Mouse (Mus musculus): ENCODE results near the gene Lpin1. TPM values are rescaled to one million over a fixed set of nuclear protein-coding genes. Genes with fewer than 3 reads are reported as not detected.

The Lpin1 gene
- polyA plus RNA-seq, 1 experiment from 2014 or later = 12.6 TPM

DNA sequence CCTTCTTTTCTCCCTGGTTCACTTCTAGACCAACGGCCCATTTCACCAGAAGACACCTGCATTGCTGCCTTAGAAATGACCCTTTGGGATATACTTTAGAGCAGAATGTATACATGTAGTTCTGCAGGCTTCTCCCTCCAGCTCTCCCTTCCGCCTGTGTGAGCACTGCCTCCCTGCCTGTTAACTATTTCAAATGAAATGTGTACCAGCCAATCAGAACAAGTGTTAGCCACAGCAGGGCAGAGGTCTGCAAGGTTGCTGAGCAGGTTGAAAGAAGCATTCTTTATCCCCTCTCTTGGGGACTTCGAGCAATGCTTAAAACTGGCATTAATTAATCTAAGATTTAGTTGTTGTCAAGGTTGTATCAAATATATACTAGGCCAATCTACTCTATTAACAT, 11.4 kb downstream of the Lpin1 start:
- Histone ChIP-seq H3K9ac (ENCODE audit: low read depth, low read length) (no peak overlapping the region), H3K4me2 (ENCODE audit: low read depth, low read length) (no peak overlapping the region), H3K9me3 (replicated peaks; ENCODE audit: control insufficient read depth, low read length) (no peaks in the 10 kb centered on the region), H3K27ac (ENCODE audit: low read length) (no peak overlapping the region), H3K4me3 (ENCODE audit: low read depth, low read length) (no peak overlapping the region), H3K4me1 (ENCODE audit: control insufficient read depth, low read depth, low read length) (no peaks in the 10 kb centered on the region), H3K36me3 (ENCODE audit: control insufficient read depth, insufficient read depth) (no peaks in the 10 kb centered on the region), H3K27me3 (ENCODE audit: control insufficient read depth, insufficient read depth, low read depth, low read length) (no peaks in the 10 kb centered on the region)
- ATAC-seq (ENCODE audit: low read depth) = no peak
- 64% methylated on average over 3 of the region's 3 CpGs for WGBS (ENCODE audit: insufficient replicate concordance)

DNA sequence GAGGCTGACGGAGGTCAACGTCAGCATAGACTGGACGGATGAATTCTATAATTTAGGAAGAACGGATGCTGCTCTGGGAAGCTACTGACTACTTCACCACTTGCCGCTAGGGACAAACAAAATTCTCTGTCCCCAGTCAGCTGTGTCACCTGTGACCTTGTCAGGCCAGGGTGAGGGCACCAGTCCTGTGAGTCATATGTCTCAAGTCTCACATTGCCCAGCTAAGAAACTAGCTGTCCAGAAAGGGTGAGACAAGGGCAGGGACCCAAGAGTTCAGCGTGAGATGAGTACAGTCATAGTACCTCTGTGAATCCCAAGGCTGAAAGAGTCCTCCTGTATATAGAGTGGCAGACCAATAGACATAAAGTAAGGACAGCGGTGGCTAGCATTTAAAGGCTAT, 17.0 kb downstream of the Lpin1 start:
- no peak overlapping the region for H3K9ac ChIP-seq (ENCODE audit: low read depth, low read length)
- no peaks in the 10 kb centered on the region for H3K36me3 ChIP-seq (ENCODE audit: control insufficient read depth, insufficient read depth)
- no peak overlapping the region for H3K27ac ChIP-seq (ENCODE audit: low read length)
- no peak overlapping the region for H3K4me2 ChIP-seq (ENCODE audit: low read depth, low read length)
- ATAC-seq (ENCODE audit: low read depth) = no peak
- H3K4me1 ChIP-seq (ENCODE audit: control insufficient read depth, low read depth, low read length) = peaks cover 28% of the 10 kb centered on the region
- H3K4me3 ChIP-seq (ENCODE audit: low read depth, low read length) = no peak overlapping the region
- H3K27me3 ChIP-seq (ENCODE audit: control insufficient read depth, insufficient read depth, low read depth, low read length) = no peaks in the 10 kb centered on the region
- H3K9me3 ChIP-seq (replicated peaks; ENCODE audit: control insufficient read depth, low read length) = no peaks in the 10 kb centered on the region
- WGBS (ENCODE audit: insufficient replicate concordance) = 78% methylated on average over 7 of the region's 7 CpGs

DNA sequence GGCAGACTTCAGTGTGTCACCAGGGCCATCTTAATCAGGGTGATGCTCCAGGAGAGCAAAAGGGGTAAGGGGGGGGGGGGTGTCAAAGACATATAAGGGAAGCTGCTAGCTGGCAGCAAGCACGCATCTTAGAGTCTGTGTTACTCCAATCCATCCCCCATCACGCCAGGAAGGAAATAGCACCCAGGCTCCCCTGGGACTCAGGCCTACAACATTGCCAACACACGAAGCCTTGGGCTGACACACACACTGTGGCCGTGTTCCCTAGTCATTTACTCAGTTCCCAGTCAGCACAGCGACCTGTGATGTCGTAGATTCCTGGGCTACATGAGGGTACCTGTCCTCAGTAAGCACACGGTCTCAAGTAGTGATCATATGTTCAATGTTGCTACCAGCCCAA, 17.8 kb downstream of the Lpin1 start:
- H3K27ac ChIP-seq (ENCODE audit: low read length) = no peak overlapping the region
- no peak overlapping the region for H3K4me2 ChIP-seq (ENCODE audit: low read depth, low read length)
- H3K27me3 ChIP-seq (ENCODE audit: control insufficient read depth, insufficient read depth, low read depth, low read length) = no peaks in the 10 kb centered on the region
- no peaks in the 10 kb centered on the region for H3K9me3 ChIP-seq (replicated peaks; ENCODE audit: control insufficient read depth, low read length)
- no peak for ATAC-seq (ENCODE audit: low read depth)
- WGBS (ENCODE audit: insufficient replicate concordance) = 64% methylated on average over 7 of the region's 7 CpGs
- H3K4me1 ChIP-seq (ENCODE audit: control insufficient read depth, low read depth, low read length) = peaks cover 34% of the 10 kb centered on the region
- no peaks in the 10 kb centered on the region for H3K36me3 ChIP-seq (ENCODE audit: control insufficient read depth, insufficient read depth)
- no peak overlapping the region for H3K4me3 ChIP-seq (ENCODE audit: low read depth, low read length)
- no peak overlapping the region for H3K9ac ChIP-seq (ENCODE audit: low read depth, low read length)

DNA sequence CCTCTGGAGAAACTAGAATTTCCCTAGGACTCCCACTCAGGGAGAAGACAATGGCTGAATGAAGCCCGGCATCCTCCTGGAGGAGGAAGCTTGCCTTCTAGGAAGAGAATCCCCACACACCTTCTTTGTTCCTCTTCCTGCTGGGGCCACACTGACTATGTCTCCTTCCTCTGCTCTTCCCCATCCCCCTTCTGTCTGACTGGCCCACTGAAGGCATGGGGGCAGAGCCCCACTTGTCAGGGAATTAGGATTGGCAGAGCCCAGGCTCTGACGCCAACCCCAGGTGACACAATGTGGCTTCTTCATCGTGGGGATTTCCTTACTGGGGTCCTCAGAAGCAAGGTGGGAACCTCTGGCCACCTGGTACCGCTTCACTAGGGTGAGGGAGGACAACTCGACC, 18.3 kb downstream of the Lpin1 start:
- no peaks in the 10 kb centered on the region for H3K27me3 ChIP-seq (ENCODE audit: control insufficient read depth, insufficient read depth, low read depth, low read length)
- H3K4me2 ChIP-seq (ENCODE audit: low read depth, low read length) = no peak overlapping the region
- H3K9me3 ChIP-seq (replicated peaks; ENCODE audit: control insufficient read depth, low read length) = no peaks in the 10 kb centered on the region
- no peak overlapping the region for H3K27ac ChIP-seq (ENCODE audit: low read length)
- no peak overlapping the region for H3K4me3 ChIP-seq (ENCODE audit: low read depth, low read length)
- H3K36me3 ChIP-seq (ENCODE audit: control insufficient read depth, insufficient read depth) = no peaks in the 10 kb centered on the region
- H3K4me1 ChIP-seq (ENCODE audit: control insufficient read depth, low read depth, low read length) = peaks cover 38% of the 10 kb centered on the region
- WGBS (ENCODE audit: insufficient replicate concordance) = 44% methylated on average over 5 of the region's 5 CpGs
- no peak for ATAC-seq (ENCODE audit: low read depth)
- no peak overlapping the region for H3K9ac ChIP-seq (ENCODE audit: low read depth, low read length)

DNA sequence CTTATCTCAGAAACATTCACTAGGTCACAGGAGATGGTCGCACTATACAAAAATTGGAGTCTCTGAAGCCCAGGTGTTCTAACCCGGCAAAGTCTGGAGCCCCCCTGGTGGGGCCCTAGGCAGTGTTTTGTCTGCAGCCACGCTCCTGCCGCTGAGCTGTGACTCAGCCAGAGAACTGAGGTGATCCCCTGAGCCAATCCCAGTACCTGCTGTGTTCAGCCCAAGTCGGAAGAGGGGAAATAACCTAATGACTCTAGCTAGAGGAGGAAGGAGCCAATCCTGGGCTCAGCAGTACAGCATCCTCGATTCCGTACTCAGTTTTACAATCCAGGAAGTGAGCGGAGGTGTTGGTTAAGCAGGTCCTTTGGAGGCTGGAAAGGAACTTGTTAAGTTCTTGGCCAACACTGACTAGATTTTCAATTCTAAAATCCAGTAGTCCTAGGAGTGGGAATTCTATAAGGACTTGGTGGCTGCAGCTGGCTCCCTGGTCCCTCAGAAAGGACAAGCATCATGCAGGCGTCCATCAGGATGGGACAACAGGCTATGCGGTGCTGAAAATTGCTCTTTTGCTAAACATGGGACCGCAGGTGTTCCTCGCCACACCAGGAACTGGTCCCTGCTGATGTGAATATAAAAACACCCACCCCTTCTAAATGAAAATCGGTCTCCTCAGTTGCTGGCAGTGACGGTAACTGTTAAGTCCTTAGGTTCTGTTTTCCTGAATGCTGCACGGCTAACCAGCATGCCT, 19.1 kb downstream of the Lpin1 start:
- no peaks in the 10 kb centered on the region for H3K9me3 ChIP-seq (replicated peaks; ENCODE audit: control insufficient read depth, low read length)
- 10% methylated on average over 15 of the region's 15 CpGs for WGBS (ENCODE audit: insufficient replicate concordance)
- no peaks in the 10 kb centered on the region for H3K27me3 ChIP-seq (ENCODE audit: control insufficient read depth, insufficient read depth, low read depth, low read length)
- peak; percentile 74 for ATAC-seq (ENCODE audit: low read depth)
- H3K4me1 ChIP-seq (ENCODE audit: control insufficient read depth, low read depth, low read length) = peaks cover 44% of the 10 kb centered on the region
- peak overlapping the region; percentile 47 for H3K9ac ChIP-seq (ENCODE audit: low read depth, low read length)
- H3K27ac ChIP-seq (ENCODE audit: low read length) = peak overlapping the region; percentile 56; the same call in 1 of the 2 replicates
- peak overlapping the region; percentile 45 for H3K4me3 ChIP-seq (ENCODE audit: low read depth, low read length)
- no peaks in the 10 kb centered on the region for H3K36me3 ChIP-seq (ENCODE audit: control insufficient read depth, insufficient read depth)
- peak overlapping the region; percentile 60 for H3K4me2 ChIP-seq (ENCODE audit: low read depth, low read length)

DNA sequence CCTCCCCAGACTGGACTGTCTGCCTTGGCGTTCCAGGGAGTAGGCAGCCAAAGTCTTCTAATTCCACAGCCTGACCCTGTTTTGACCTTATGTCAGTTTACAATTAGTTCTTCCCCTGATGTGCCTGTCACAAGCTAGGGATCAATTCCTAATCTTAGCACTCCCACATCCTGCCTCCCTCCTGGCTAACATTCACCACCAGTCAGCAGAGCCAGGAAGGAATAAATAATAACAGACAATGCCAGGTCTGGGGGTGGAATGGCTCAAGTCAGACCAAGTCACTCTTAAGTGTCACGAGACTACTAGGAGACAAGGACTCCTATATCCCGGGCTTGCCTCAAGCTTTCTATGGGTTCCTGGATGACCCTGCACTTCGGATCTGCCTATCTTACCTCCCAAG, 20.8 kb downstream of the Lpin1 start:
- Histone ChIP-seq H3K9me3 (replicated peaks; ENCODE audit: control insufficient read depth, low read length) (no peaks in the 10 kb centered on the region), H3K27me3 (ENCODE audit: control insufficient read depth, insufficient read depth, low read depth, low read length) (no peaks in the 10 kb centered on the region), H3K4me3 (ENCODE audit: low read depth, low read length) (peak overlapping the region; percentile 79), H3K9ac (ENCODE audit: low read depth, low read length) (no peak overlapping the region; the same call in 1 of the 2 replicates), H3K36me3 (ENCODE audit: control insufficient read depth, insufficient read depth) (no peaks in the 10 kb centered on the region), H3K4me1 (ENCODE audit: control insufficient read depth, low read depth, low read length) (peaks cover 47% of the 10 kb centered on the region), H3K27ac (ENCODE audit: low read length) (no peak overlapping the region), H3K4me2 (ENCODE audit: low read depth, low read length) (peak overlapping the region; percentile 92)
- 20% methylated on average over 4 of the region's 4 CpGs for WGBS (ENCODE audit: insufficient replicate concordance)
- no peak for ATAC-seq (ENCODE audit: low read depth)

DNA sequence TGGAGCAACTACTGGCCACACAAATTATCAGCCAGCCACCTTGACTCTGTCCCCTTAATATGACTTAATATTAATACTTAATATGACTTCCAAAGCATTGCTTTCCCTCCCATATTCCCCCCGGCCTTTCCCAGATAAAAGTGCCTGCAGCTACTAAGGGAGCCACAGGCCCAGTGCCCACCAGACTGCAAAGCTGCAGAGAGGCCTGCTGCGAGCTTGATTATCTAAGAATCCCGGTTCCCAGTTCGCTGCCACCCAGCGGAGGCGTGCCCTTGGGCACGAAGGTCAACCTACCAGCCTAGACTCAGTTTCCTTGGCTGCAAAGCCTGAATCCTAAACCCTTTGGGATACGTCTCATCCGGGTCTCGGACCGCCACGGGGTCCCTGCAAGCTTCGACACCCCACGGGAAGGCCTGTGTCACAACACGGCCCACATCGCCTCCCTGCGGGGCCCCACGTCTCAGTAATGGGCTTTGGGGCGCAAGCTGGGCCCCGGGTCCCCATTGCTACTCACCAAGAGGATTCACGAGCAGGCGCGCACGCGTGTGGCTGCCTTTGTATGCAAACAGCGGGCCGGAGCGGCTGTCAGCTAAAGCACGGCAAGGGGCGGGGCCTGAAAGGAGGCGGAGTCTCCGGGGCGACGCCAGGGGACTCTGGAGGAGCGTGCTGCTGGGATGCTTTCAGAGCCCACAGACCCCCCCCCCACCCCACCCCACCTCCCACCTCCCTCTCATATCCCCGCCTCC, 21.4 kb downstream of the Lpin1 start:
- peak overlapping the region; percentile 92 for H3K4me2 ChIP-seq (ENCODE audit: low read depth, low read length)
- H3K9me3 ChIP-seq (replicated peaks; ENCODE audit: control insufficient read depth, low read length) = no peaks in the 10 kb centered on the region
- no peaks in the 10 kb centered on the region for H3K27me3 ChIP-seq (ENCODE audit: control insufficient read depth, insufficient read depth, low read depth, low read length)
- peaks cover 53% of the 10 kb centered on the region for H3K4me1 ChIP-seq (ENCODE audit: control insufficient read depth, low read depth, low read length)
- H3K9ac ChIP-seq (ENCODE audit: low read depth, low read length) = peak overlapping the region; percentile 76
- H3K36me3 ChIP-seq (ENCODE audit: control insufficient read depth, insufficient read depth) = no peaks in the 10 kb centered on the region
- H3K27ac ChIP-seq (ENCODE audit: low read length) = peak overlapping the region; percentile 89
- peak; percentile 73 for ATAC-seq (ENCODE audit: low read depth)
- under 1% methylated on average over 35 of the region's 36 CpGs for WGBS (ENCODE audit: insufficient replicate concordance)
- H3K4me3 ChIP-seq (ENCODE audit: low read depth, low read length) = peak overlapping the region; percentile 79

DNA sequence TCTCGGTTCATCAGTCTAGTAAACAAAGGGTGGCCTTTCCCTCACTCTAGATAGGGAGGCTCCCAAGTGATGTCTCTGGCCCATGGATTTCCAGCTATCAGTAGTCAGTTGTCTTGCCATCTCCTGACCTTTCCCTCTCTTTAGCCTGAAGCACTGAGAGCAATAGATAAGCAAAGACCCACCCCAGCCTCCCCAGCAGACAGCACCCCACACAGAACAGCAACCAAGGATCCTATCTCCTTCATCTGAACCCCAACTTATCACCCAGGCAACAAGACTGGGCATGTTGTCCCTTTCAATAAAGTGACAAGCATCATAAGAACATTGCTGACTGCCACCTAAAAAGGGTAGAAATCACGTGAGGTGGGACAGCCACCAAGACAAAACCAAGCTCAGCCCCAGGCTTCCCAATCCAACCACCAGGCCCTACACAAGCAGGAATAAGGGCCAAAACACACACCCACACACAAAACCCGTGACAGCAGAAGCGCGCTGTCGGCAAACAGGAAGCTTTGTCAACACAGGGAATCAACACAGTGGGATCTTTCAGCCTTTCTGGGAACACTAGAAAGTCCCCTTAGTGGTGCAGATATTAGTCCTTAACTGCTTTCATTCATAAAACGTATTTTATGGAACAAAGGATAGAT, 22.2 kb downstream of the Lpin1 start:
- 5% methylated on average over 7 of the region's 7 CpGs for WGBS (ENCODE audit: insufficient replicate concordance)
- Histone ChIP-seq H3K9ac (ENCODE audit: low read depth, low read length) (peak overlapping the region; percentile 76), H3K9me3 (replicated peaks; ENCODE audit: control insufficient read depth, low read length) (no peaks in the 10 kb centered on the region), H3K27ac (ENCODE audit: low read length) (peak overlapping the region; percentile 89), H3K36me3 (ENCODE audit: control insufficient read depth, insufficient read depth) (no peaks in the 10 kb centered on the region), H3K4me1 (ENCODE audit: control insufficient read depth, low read depth, low read length) (peaks cover 62% of the 10 kb centered on the region), H3K4me2 (ENCODE audit: low read depth, low read length) (peak overlapping the region; percentile 92), H3K4me3 (ENCODE audit: low read depth, low read length) (peak overlapping the region; percentile 79), H3K27me3 (ENCODE audit: control insufficient read depth, insufficient read depth, low read depth, low read length) (no peaks in the 10 kb centered on the region)
- peak; percentile 72 for ATAC-seq (ENCODE audit: low read depth)

Data from liver, embryonic 16.5 days (tissue).